Mouse (Mus musculus) ovary, adult 2 months (tissue): ENCODE measurements around the gene Gm10750. TPM values are rescaled to one million over a fixed set of nuclear protein-coding genes. Genes with fewer than 3 reads are reported as not detected.

ENCODE experiments used
- polyA plus RNA-seq: library from polyadenylated mRNA; depleted of rRNA; stranded (reverse); fragments of >200 nt; gene quantifications from 2 replicates; pipeline ENCODE4 v1.2.3, GENCODE M21; 2012; rRNA removed

Gene Gm10750
- polyA plus RNA-seq: not detected in 2 replicates

DNA sequence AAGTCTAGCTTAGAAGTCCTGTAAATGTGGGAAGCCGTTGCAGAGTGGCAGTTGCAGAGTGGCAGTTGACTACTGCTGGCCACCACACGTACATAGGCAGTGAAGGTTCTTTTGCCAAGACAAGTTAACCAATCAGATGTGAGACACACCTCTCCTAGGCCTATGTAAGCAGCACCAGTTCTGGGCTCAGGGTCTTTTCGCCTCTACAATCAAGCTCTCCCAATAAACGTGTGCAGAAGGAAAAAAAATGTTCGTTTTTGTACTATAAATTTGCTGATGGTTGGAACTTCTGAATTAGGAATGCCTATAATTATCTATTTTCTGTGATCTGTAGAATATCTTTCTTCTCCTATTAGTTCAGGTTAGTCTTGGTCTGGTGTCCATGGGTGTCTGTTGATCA, at the start of gene Gm10750:
TSS of gene Gm10750 (minus strand) at position 101 of the 400 bp plus-strand sequence.

DNA sequence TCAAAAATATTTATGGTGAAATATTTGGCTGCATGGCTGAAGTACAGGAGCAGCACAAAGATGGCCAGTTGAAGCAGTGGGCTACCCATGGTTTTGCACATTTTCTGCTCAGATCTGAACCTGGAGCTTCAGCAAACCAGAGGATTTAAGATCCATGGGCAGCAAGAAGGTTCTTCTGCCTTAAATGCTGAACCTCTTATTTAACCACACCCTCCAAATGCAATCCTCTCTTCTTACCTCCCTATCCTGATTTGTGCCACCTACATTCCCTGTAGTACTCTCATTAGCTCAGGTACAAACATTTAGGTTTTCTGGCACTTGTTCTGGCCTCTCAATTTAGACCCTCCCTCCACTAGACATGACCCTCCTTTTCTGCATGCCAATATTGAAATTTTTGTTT, 13.9 kb downstream of the Gm10750 start, which contains the start of gene Gm1330:
TSS of gene Gm1330 (minus strand) at position 101 of the 400 bp plus-strand sequence.

Other genes starting within 250 kb of the Gm10750 start
- not detected in 2 replicates for gene Cst11, start 245.7 kb downstream of the Gm10750 start, polyA plus RNA-seq
- gene 8030411F24Rik, start 235.2 kb downstream of the Gm10750 start, polyA plus RNA-seq: not detected in 2 replicates
- 1.4 and 2.5 TPM in 2 replicates for gene Cst12, start 227.9 kb downstream of the Gm10750 start, polyA plus RNA-seq
- 4.9 and 10.0 TPM in 2 replicates for gene Cst8, start 218.5 kb downstream of the Gm10750 start, polyA plus RNA-seq
- gene Cst13, start 197.2 kb downstream of the Gm10750 start, polyA plus RNA-seq: not detected in 2 replicates
- not detected in 2 replicates for gene Cst9, start 182.1 kb downstream of the Gm10750 start, polyA plus RNA-seq
- 0.68 and 0.75 TPM in 2 replicates for gene 9230104L09Rik, start 152.2 kb downstream of the Gm10750 start, polyA plus RNA-seq
- 849 and 1,124 TPM in 2 replicates for gene Cst3, start 141.5 kb downstream of the Gm10750 start, polyA plus RNA-seq
- not detected in 2 replicates for gene Gm1330, start 14.0 kb downstream of the Gm10750 start, polyA plus RNA-seq